Mouse (Mus musculus) brain, embryonic 14.5 days (tissue): ENCODE data around the gene 3110040M04Rik.

Experiments used
- CTCF ChIP-seq: fragments of 200-500 bp; IDR thresholded peaks from 2 replicates; pipeline ENCODE4 v1.5.1; 2012; ENCODE audit warnings: inconsistent platforms, mild to moderate bottlenecking, moderate library complexity, borderline replicate concordance; ENCODE audit not compliant: insufficient read depth, insufficient read length; ENCODE audit errors: extremely low read depth
- POLR2A ChIP-seq: fragments of 200-500 bp; IDR thresholded peaks from 2 replicates; pipeline ENCODE4 v1.6.1; 2012; ENCODE audit warnings: mild to moderate bottlenecking, inconsistent platforms, borderline replicate concordance; ENCODE audit not compliant: poor library complexity, insufficient read depth, insufficient read length, severe bottlenecking; ENCODE audit errors: extremely low read depth

DNA sequence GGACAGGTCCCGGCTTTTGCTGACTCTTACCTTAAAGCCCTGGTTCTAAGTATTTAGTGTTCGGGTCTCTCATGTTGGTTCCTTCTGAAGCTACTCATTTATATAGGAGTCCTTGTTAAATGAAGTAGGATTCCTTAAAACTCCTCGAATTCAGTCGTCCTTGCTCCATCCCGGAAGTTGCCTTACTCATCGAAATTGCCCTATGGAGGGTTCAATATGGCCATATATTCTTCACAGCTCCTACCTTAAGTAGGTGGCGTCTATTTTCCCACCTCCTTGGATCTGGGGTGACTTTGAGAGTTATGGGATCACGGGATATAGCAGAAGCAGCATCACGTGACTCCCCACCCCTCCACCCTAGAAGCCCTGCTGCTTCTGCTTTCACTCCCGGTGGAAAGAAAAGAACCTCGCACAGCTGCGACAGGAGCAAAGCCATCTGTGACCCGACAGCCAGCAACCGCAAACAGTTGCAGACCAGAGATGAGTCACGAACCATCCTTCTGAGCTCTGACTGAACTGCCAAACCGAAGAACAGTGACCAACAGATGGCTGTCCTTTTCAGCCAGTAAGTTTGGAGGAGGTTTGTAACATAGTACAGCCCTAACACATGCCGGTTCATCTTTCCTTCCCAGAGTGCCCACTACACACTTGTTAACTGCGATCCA lies 46.7 kb downstream of the 3110040M04Rik start:
- no peak for TF ChIP-seq CTCF
- TF ChIP-seq POLR2A: no peak
